ENCODE assay signal across 12 mouse cellular contexts in the genomic region with DNA sequence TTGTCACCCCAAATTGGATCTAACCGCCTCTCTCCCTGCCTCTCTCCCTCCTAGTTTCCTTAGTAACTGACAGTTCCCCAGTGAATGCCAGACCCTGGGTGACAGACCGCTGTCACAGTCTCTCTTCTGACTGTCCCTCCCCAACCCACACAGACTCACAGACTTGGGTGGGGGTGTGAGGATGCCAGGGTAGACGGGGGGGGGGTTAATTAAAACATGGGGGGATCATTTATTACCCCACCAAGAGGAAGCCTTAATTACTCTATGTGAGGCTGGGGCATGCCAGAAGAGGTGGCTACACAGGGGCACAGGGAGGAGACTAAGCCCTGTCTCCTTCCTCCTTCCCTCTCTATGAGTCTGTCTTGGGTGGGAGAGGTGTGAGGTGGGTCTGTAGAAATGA.
"Had no signal": no experiment of that assay in that cellular context is flagged by ENCODE, and none has a peak within 500 bp of the region (broad histone marks: within the 10 kb centered on the region; RNA-seq: fewer than 3 reads in every experiment).

No protein-coding gene starts in this region.

- H3K9me3 ChIP-seq: limb, embryonic 13.5 days had no signal

- H3K4me3 ChIP-seq: limb, embryonic 13.5 days had no signal

- DNase-seq: kidney, adult 9 months; kidney, postnatal 4 days; left cerebral cortex, postnatal 4 days; lung, adult 18-20 months; right cerebral cortex, postnatal 4 days; spleen, adult 18-20 months; thymus, adult 18-20 months; thymus, postnatal 14 days had no signal

- ATAC-seq: intestine, postnatal 0 days had no signal

- H3K4me2 ChIP-seq: limb, embryonic 13.5 days had no signal

- H3K27ac ChIP-seq: kidney, postnatal 0 days; limb, embryonic 13.5 days; liver, embryonic 14.5 days had no signal

- H3K36me3 ChIP-seq: limb, embryonic 13.5 days had no signal

- H3K9ac ChIP-seq: limb, embryonic 13.5 days; liver, embryonic 14.5 days had no signal
